Mouse (Mus musculus) hindlimb bud, embryonic 11.5 days (tissue): ENCODE results near the gene Osbp2.

Experiments
- DNase-seq: peaks from one replicate; pipeline ENCODE4 v3.0.0-alpha.2; 2012; ENCODE audit warnings: low read depth, low spot score; ENCODE audit errors: extremely low spot score

Osbp2 gene

DNA sequence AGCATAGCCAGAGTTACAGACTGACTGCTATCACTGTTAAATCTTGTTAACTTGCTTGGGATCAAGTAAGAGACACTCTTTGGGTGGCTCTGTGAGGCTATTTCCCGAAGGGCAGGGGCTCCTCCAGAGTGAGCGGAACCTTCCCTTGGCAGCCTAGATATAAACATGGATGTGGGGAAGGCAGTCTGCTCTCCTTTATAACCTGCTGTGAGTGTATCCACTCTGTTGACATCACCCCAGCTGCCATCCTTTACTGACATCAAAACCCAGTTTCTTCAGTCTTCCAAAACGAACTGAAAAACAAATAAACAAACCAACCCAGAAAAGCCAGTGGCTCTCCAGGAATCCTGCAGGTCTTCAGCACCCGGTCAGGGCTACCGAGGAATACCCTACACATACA, 39.6 kb downstream of the Osbp2 start:
- no peak for DNase-seq

GRCm38 (mm10) chr11:3823378-3823777, 40.3 kb downstream of the Osbp2 start:
- DNase-seq = no peak

- no peak for DNase-seq
Measured at GRCm38 (mm10) chr11:3817986-3818758, 45.5 kb downstream of the Osbp2 start.

GRCm38 (mm10) chr11:3815951-3816350, 47.8 kb downstream of the Osbp2 start:
- DNase-seq = no peak

DNA sequence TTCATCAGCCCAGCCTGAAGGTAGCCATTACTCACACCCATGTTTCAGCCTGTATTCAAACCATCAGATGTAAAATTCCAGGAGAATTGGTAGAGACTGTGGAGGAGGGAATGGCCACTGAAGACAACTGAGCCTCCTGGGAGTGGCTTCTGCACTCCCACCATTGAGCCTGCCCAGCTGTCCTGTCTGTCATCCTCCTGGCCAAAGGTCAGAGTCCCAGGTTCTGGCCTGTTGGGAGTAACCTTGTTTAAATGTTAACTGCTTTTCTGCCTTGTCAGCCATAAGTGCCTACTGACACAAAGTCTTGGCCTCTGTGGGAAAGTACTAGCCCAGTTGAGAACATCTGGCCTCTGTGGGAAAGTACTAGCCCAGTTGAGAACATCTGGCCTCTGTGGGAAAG, 50.4 kb downstream of the Osbp2 start:
- no peak for DNase-seq

DNA sequence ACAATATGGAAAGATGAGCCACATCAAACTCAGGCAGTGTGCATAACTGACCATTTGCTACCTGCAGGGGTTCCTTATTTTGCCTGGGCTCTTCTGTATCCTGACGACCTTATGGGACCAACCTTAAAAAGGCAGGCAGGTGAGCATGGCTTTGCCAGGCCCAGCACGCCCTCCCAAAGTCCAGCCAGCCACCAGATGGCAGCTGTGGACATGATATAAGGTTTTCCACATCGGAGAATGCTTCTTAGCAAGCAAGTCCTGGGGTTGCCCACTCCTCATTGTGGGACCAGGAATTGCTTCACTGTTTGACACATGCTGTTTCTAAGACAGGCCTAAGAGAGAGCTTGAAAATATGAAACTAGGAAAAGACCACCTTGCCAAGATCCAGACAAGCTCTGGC, 55.5 kb downstream of the Osbp2 start:
- no peak for DNase-seq

DNA sequence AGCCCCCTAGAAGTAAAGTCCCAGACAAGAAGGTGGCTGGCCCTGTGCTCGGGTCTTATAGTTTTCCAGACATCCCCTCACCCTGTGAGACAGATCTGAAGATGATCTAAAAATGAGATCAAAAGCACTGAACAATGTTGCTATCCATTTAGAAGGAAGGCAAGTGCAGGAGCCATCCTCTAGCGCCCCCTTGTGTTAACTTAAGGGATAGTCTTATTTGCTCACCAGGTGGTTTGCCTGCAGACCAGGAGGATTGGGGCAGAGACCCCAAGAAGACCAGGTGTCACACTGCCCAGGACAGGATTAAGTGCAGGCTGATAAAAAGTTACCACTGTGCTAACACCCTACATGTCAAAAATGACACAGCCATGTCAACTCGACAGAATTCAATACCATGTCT, 58.3 kb downstream of the Osbp2 start:
- peak; percentile 22 for DNase-seq

DNA sequence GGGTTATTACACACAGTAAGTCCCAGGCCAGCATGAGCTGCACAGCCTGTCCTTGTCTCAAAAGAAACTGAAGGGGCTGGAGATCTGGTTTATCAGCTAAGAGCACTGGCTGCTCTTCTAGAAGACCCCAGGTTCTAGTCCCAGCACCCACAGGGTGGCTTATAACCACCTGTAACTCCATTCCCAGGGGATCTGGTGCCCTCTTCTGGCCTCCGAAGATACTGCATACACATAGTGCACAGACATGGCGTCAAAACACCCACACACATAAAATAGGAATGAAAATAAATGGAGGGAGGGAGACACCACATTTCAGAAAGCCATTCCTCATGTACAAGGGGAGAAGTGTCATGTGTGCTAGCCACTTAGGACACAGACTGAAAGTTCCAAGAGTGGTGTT, 59.1 kb downstream of the Osbp2 start:
- DNase-seq = no peak

DNA sequence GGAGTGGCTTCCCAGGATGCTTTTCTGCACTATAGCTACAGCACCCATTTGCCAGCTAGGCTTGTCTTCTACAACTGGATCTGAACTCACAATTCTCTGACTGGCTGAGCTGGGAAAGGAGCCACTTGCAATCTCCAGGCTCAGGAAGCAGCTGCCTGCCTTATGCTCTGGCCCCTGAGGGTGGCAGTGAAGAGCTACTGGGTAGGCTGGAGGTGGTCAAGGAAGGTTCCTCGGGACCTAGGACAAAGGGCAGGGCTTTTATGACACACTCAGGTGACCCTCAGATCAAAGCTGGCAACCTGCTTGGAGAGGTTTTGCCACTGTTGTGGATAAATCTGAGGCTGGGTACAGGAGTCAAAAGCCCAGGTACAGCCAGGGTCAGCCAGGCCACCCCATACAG, 61.6 kb downstream of the Osbp2 start:
- no peak for DNase-seq

GRCm38 (mm10) chr11:3797631-3798215, 66.0 kb downstream of the Osbp2 start:
- DNase-seq = no peak

DNA sequence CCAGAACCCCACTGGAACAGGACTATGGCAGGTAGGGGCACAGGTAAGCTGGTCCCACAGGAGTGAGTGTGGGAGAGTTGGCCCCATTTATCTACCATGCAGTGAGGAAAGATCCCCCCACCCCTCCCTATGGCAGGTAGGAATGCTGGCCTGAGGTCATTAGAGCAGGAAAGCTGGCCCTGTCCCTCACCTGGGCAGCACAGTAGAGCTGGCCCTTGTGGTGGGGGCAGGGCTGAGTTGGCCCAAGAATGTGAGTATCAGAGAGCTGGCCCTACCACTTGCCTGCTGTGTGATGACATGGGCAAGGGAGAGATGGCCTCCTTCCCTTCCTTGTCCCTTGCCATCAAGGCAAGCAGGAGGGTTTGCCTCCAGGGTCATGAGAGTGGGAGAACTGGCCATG, 73.0 kb downstream of the Osbp2 start:
- DNase-seq = no peak

GRCm38 (mm10) chr11:3789919-3790318, 73.8 kb downstream of the Osbp2 start:
- no peak for DNase-seq

GRCm38 (mm10) chr11:3786564-3786963, 77.1 kb downstream of the Osbp2 start:
- DNase-seq = peak; percentile 69

DNA sequence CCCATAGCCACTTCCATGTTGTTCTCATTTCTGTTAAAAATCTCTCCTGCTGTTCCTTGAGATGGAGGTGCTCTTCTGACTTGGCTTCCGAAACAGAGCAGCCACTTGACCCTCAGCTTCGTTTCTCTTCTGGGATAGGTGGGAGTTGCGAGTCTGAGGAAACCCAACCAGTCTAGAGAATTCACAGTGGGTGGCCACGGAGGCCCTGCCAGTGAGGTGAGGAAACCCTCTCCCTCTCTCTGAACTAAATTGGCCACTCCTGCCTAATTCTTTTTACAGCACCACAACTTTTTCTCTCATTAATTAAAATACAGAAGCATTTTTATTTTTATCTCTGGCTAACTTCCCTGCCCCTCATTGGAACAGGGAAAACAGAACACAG, 88.4 kb downstream of the Osbp2 start:
- DNase-seq = no peak

- no peak for DNase-seq
Measured at GRCm38 (mm10) chr11:3774463-3775262, 89.0 kb downstream of the Osbp2 start.

DNA sequence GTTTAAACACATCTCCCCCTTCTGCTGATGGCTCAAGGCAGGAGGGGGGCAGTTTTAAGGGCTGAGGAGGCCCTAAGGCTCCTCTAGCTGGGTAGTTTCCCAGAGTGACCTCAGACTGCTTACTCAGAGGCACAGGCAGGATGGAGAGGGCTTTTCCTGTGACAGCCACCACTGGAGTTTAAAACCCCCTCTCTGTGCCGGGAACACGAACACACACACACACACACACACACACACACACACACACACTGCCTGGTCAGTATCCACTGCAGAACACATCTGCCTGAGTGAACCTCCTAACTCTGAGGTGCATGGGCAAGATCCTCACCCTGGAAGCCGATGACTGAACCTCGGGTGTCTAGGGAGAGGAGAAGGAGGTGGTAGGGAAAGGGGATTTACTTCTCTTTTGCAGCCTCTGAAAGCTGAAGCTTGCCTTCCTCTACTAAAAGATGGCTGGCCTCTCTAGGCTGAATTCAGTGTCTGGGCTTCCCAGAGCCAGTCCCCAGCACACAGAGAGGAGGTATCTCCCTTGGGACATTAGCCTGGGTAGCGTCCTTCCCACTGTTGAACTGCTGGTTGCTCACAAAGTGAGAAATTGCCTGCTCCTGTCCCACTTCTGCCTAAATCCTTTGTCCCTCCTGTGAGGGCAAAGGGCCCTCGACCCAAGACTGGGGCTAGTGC, 89.8 kb downstream of the Osbp2 start:
- no peak for DNase-seq

- no peak for DNase-seq
Measured at GRCm38 (mm10) chr11:3773136-3773535, 90.6 kb downstream of the Osbp2 start.

GRCm38 (mm10) chr11:3771348-3771747, 92.4 kb downstream of the Osbp2 start:
- no peak for DNase-seq

- DNase-seq = no peak
Measured at GRCm38 (mm10) chr11:3767830-3768229, 95.9 kb downstream of the Osbp2 start.

- no peak for DNase-seq
Measured at GRCm38 (mm10) chr11:3766964-3767363, 96.7 kb downstream of the Osbp2 start.

- DNase-seq = no peak
Measured at GRCm38 (mm10) chr11:3764352-3764751, 99.4 kb downstream of the Osbp2 start.
